Mouse (Mus musculus): ENCODE data around the gene Polr3h. TPM values are rescaled to one million over a fixed set of nuclear protein-coding genes. Genes with fewer than 3 reads are reported as not detected.
A peak's percentile ranks its signal among the peaks of the same experiment; 100 is the strongest.
"Not testable (repeated sequence)": the region's sequence is repeated elsewhere in the genome, so short reads cannot be mapped to it uniquely, and the experiment has no call there.

Polr3h gene
- polyA plus RNA-seq, 2 experiments, result 25.0 to 71.6 TPM

DNA sequence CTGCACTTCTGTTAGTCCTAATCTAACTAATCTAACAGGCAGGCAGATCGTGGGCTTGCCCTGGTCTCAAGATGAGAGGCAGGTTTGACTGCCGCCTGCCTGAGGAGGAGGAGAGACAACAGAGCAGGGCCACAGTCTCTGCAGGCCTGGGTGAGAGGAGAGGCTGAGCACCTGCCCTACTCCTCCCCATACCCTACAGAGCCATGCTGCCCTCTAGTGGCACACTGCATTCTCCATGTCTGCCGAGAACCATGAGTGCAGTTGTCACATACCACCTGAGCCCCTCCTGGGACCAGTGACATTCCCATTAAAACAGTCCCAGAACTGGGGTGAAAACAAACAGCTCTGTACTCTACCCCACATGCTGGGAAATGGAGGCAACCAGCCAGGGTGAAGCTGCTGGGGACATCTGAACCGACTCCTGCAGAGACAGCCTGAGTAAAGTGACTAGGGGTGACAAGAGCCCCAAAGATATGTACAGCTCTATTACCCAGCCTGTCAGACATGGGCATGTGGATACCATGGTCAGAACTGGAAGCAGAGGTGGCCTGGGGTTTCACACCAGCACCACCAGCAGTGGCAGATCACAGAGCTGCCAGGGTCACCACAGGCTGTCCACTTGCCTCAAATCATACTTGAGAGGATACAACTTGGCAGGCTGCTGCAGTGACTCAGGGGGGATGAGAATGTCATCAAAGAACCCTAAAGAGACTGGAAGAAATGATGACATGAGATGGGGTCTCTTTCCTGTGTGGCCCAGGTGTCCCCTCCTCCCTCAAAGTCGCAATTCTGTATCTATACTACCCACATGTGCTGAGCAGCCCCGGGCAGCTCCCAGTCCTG lies 8.2 kb downstream of the Polr3h start:
- ATAC-seq (ENCODE audit: low FRiP score, low read depth) (0 out of 2 replicates have a peak, but pooled peaks have one; percentile 45), DNase-seq (ENCODE audit: low spot score) (peak; percentile 42)
- no peak overlapping the region for H3K27ac ChIP-seq (replicated peaks; ENCODE audit: low read depth, low read length)
- H3K4me2 ChIP-seq (replicated peaks; ENCODE audit: low read depth, low read length, severe bottlenecking), result no peak overlapping the region
- TF ChIP-seq POLR2A (IDR thresholded peaks at IDR 0.05; ENCODE audit: borderline replicate concordance, extremely low read depth, insufficient read depth, insufficient read length), result no peak
- peaks cover 55% of the 10 kb centered on the region for H3K36me3 ChIP-seq (ENCODE audit: control insufficient read depth, insufficient read depth, low read length)
- no peaks in the 10 kb centered on the region for H3K4me1 ChIP-seq (ENCODE audit: control insufficient read depth, insufficient read depth, low read length)
- no peaks in the 10 kb centered on the region for H3K9me3 ChIP-seq (ENCODE audit: control insufficient read depth, low read length)
- no peak overlapping the region for H3K4me3 ChIP-seq (replicated peaks; ENCODE audit: low read length)
- WGBS, result 53% methylated on average over 6 of the region's 6 CpGs
- no peaks in the 10 kb centered on the region for H3K27me3 ChIP-seq (ENCODE audit: control insufficient read depth, insufficient read depth, low read length)
- no peak overlapping the region for H3K9ac ChIP-seq (ENCODE audit: low read depth, low read length, severe bottlenecking)

DNA sequence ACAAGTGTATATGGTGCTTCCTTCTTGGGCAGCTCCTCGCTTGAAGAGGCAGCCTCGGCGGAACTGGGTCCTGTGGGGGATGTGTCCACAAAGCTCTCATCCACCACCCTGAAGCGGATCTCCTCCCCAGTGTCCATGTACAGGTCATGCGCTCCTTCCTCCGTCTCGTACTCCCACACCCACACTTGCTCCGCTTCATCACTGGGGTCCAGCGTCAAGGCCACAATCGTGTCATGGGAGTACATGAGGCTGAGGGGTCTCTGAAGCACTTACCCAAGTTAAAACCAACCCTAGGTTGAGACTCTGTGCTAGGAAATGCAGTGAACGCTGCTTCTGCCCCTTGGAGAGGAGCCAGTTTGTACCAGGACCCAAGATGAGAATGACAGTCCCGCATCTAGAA lies 8.8 kb downstream of the Polr3h start:
- ATAC-seq (ENCODE audit: low FRiP score, low read depth), result no peak
- Histone ChIP-seq H3K27me3 (ENCODE audit: control insufficient read depth, insufficient read depth, low read length) (no peaks in the 10 kb centered on the region), H3K4me3 (replicated peaks; ENCODE audit: low read length) (no peak overlapping the region), H3K9ac (ENCODE audit: low read depth, low read length, severe bottlenecking) (no peak overlapping the region), H3K9me3 (ENCODE audit: control insufficient read depth, low read length) (no peaks in the 10 kb centered on the region), H3K27ac (replicated peaks; ENCODE audit: low read depth, low read length) (no peak overlapping the region), H3K4me2 (replicated peaks; ENCODE audit: low read depth, low read length, severe bottlenecking) (no peak overlapping the region), H3K36me3 (ENCODE audit: control insufficient read depth, insufficient read depth, low read length) (peaks cover 61% of the 10 kb centered on the region), H3K4me1 (ENCODE audit: control insufficient read depth, insufficient read depth, low read length) (no peaks in the 10 kb centered on the region)
- DNase-seq (ENCODE audit: low spot score), result no peak
- TF ChIP-seq POLR2A (IDR thresholded peaks at IDR 0.05; ENCODE audit: borderline replicate concordance, extremely low read depth, insufficient read depth, insufficient read length), result no peak
- 92% methylated on average over 12 of the region's 12 CpGs for WGBS

GRCm38 (mm10) chr15:81915663-81916062 lies 10.4 kb downstream of the Polr3h start:
- WGBS, result 84% methylated on average over 5 of the region's 5 CpGs
- no peak overlapping the region for H3K4me2 ChIP-seq (replicated peaks; ENCODE audit: low read depth, low read length, severe bottlenecking)
- peaks cover 76% of the 10 kb centered on the region for H3K36me3 ChIP-seq (ENCODE audit: control insufficient read depth, insufficient read depth, low read length)
- ATAC-seq (ENCODE audit: low FRiP score, low read depth), result no peak
- no peaks in the 10 kb centered on the region for H3K4me1 ChIP-seq (ENCODE audit: control insufficient read depth, insufficient read depth, low read length)
- H3K9ac ChIP-seq (ENCODE audit: low read depth, low read length, severe bottlenecking), result no peak overlapping the region
- no peak overlapping the region for H3K4me3 ChIP-seq (replicated peaks; ENCODE audit: low read length)
- no peaks in the 10 kb centered on the region for H3K9me3 ChIP-seq (ENCODE audit: control insufficient read depth, low read length)
- TF ChIP-seq POLR2A (IDR thresholded peaks at IDR 0.05; ENCODE audit: borderline replicate concordance, extremely low read depth, insufficient read depth, insufficient read length), result no peak
- H3K27ac ChIP-seq (replicated peaks; ENCODE audit: low read depth, low read length), result no peak overlapping the region
- no peaks in the 10 kb centered on the region for H3K27me3 ChIP-seq (ENCODE audit: control insufficient read depth, insufficient read depth, low read length)
- DNase-seq (ENCODE audit: low spot score), result no peak

DNA sequence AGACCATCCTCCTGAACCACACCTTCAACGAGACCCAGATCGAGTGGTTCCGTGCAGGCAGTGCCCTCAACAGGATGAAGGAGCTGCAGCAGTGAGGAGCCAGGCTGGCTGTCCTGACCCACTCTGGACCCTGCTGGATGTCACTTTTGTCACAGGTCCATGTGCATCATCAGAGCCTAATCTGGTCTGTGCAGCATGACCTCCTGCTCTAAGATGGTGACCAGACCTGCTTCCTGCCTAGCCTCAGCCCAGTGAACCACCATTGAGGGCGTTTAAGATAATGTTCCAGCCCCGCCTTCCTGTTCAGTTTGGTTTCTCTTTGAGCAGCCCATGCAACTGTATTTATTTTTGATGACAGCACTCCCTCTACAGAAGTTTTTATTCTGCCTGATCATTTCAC lies 11.4 kb downstream of the Polr3h start:
- Histone ChIP-seq H3K9me3 (ENCODE audit: control insufficient read depth, low read length) (no peaks in the 10 kb centered on the region), H3K9ac (ENCODE audit: low read depth, low read length, severe bottlenecking) (no peak overlapping the region), H3K4me1 (ENCODE audit: control insufficient read depth, insufficient read depth, low read length) (no peaks in the 10 kb centered on the region), H3K27me3 (ENCODE audit: control insufficient read depth, insufficient read depth, low read length) (no peaks in the 10 kb centered on the region), H3K27ac (replicated peaks; ENCODE audit: low read depth, low read length) (no peak overlapping the region), H3K4me3 (replicated peaks; ENCODE audit: low read length) (no peak overlapping the region), H3K36me3 (ENCODE audit: control insufficient read depth, insufficient read depth, low read length) (peaks cover 86% of the 10 kb centered on the region), H3K4me2 (replicated peaks; ENCODE audit: low read depth, low read length, severe bottlenecking) (no peak overlapping the region)
- DNase-seq (ENCODE audit: low spot score), result no peak
- ATAC-seq (ENCODE audit: low FRiP score, low read depth), result no peak
- no peak for TF ChIP-seq POLR2A (IDR thresholded peaks at IDR 0.05; ENCODE audit: borderline replicate concordance, extremely low read depth, insufficient read depth, insufficient read length)
- WGBS, result 76% methylated on average over 5 of the region's 5 CpGs

DNA sequence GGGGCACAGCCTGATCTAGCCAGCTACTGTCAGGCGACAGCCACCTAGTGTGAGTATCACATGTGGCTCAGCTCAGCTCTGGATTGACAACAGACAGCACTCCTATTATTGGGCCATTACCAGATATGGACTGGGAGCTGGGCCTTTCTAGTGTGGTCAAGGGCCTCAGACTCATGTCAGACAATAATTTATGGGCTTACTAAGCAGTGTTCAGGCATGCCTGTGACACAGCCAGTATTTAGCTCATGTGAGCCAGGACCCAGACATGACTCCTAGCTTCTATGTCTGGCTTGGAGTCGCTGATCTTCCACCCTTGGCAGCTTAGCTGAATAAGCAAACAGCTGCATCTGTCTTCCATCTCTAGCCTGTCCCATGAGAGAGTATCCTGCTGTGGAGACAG lies 13.5 kb downstream of the Polr3h start:
- WGBS, result 90% methylated on average over 2 of the region's 2 CpGs
- ATAC-seq (ENCODE audit: low FRiP score, low read depth), result no peak
- no peak overlapping the region for H3K4me2 ChIP-seq (replicated peaks; ENCODE audit: low read depth, low read length, severe bottlenecking)
- H3K27me3 ChIP-seq (ENCODE audit: control insufficient read depth, insufficient read depth, low read length), result no peaks in the 10 kb centered on the region
- no peak for TF ChIP-seq POLR2A (IDR thresholded peaks at IDR 0.05; ENCODE audit: borderline replicate concordance, extremely low read depth, insufficient read depth, insufficient read length)
- H3K4me1 ChIP-seq (ENCODE audit: control insufficient read depth, insufficient read depth, low read length), result no peaks in the 10 kb centered on the region
- H3K27ac ChIP-seq (replicated peaks; ENCODE audit: low read depth, low read length), result no peak overlapping the region
- H3K36me3 ChIP-seq (ENCODE audit: control insufficient read depth, insufficient read depth, low read length), result peaks cover 97% of the 10 kb centered on the region
- no peak for DNase-seq (ENCODE audit: low spot score)
- no peak overlapping the region for H3K4me3 ChIP-seq (replicated peaks; ENCODE audit: low read length)
- H3K9ac ChIP-seq (ENCODE audit: low read depth, low read length, severe bottlenecking), result no peak overlapping the region
- no peaks in the 10 kb centered on the region for H3K9me3 ChIP-seq (ENCODE audit: control insufficient read depth, low read length)

DNA sequence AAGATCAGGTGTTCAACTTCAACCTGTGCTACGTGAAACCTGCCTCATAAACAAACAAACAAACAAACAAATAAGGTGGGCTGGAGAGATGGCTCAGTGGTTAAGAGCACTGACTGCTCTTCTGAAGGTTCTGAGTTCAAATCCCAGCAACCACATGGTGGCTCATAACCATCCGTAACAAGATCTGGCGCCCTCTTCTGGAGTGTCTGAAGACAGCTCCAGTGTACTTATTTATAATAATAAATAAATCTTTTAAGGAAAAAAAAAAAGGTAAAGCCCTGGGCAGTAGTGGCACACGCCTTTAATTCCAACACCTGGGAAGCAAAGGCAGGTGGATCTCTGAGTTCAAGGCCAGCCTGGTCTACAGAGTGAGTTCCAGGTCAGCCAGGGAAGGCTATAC lies 17.3 kb downstream of the Polr3h start:
- not testable (repeated sequence) for H3K4me3 ChIP-seq (replicated peaks; ENCODE audit: low read length); H3K4me2 ChIP-seq (replicated peaks; ENCODE audit: low read depth, low read length, severe bottlenecking); H3K27me3 ChIP-seq (ENCODE audit: control insufficient read depth, insufficient read depth, low read length); H3K27ac ChIP-seq (replicated peaks; ENCODE audit: low read depth, low read length); DNase-seq (ENCODE audit: low spot score); H3K9me3 ChIP-seq (ENCODE audit: control insufficient read depth, low read length); H3K9ac ChIP-seq (ENCODE audit: low read depth, low read length, severe bottlenecking); H3K4me1 ChIP-seq (ENCODE audit: control insufficient read depth, insufficient read depth, low read length); ATAC-seq (ENCODE audit: low FRiP score, low read depth)
- WGBS, result 90% methylated on average over 4 of the region's 4 CpGs
- H3K36me3 ChIP-seq (ENCODE audit: control insufficient read depth, insufficient read depth, low read length), result peaks cover 96% of the 10 kb centered on the region

All from limb, embryonic 14.5 days (tissue).